Mouse (Mus musculus) macrophage (primary cell): Measurements from ENCODE around the gene Pqlc3. TPM values are rescaled to one million over a fixed set of nuclear protein-coding genes. Genes with fewer than 3 reads are reported as not detected.

Experiments used
- H3K27ac ChIP-seq: fragments of 350-480 bp; formaldehyde crosslinking; 2 replicates; pipeline ENCODE4 v1.9.0; 2021
- H3K36me3 ChIP-seq: fragments of 350-480 bp; formaldehyde crosslinking; 2 replicates; pipeline ENCODE4 v1.9.0; 2021; ENCODE audit errors: inconsistent target
- H3K4me3 ChIP-seq: fragments of 350-480 bp; formaldehyde crosslinking; 2 replicates; pipeline ENCODE4 v1.9.0; 2021; ENCODE audit errors: inconsistent target
- H3K79me2 ChIP-seq: fragments of 350-480 bp; formaldehyde crosslinking; 2 replicates; pipeline ENCODE4 v1.9.0; 2021; ENCODE audit errors: inconsistent target
- WGBS: methylation state at CpG from one replicate; pipeline ENCODE4 v1.1.7; 2026; ENCODE audit warnings: inconsistent platforms; ENCODE audit not compliant: missing documents; 5-methylcytosine and 5-hydroxymethylcytosine counted together
- polyA plus RNA-seq: library from polyadenylated mRNA; stranded (reverse); fragments of 250-400 nt; gene quantifications from 3 replicates; pipeline ENCODE4 v1.2.4, GENCODE M21; 2018; ENCODE audit warnings: inconsistent platforms
- total RNA-seq, 78 experiments: library from RNA; depleted of rRNA; stranded (reverse); fragments of 250-400 nt; gene quantifications; 1 replicate in 9 of 78; 2 replicates in 24 of 78; 3 replicates in 43 of 78; 4 replicates in 2 of 78; pipeline ENCODE4 v1.2.4; 2018; ENCODE audit warnings: inconsistent platforms in 56 of 78

Gene Pqlc3
- total RNA-seq (2018; cell fraction: chromatin; rRNA removed): 10 to 100 TPM in 19 of 26 experiments, 1 to 10 TPM in 7; 2.6 to 59.2 (median 20.9) TPM
- total RNA-seq (2018; cell fraction: cytosol; rRNA removed): 100 to 1,000 TPM in 2 of 26 experiments, 10 to 100 TPM in 24; 71.1 to 110 (median 84.3) TPM
- 100 to 1,000 TPM in 2 of 26 experiments, 10 to 100 TPM in 24; 19.7 to 125 (median 49.3) TPM for total RNA-seq (2018; cell fraction: nucleus; rRNA removed)
- polyA plus RNA-seq: 83.0 to 111 TPM (median 90.5 TPM) in 3 replicates

DNA sequence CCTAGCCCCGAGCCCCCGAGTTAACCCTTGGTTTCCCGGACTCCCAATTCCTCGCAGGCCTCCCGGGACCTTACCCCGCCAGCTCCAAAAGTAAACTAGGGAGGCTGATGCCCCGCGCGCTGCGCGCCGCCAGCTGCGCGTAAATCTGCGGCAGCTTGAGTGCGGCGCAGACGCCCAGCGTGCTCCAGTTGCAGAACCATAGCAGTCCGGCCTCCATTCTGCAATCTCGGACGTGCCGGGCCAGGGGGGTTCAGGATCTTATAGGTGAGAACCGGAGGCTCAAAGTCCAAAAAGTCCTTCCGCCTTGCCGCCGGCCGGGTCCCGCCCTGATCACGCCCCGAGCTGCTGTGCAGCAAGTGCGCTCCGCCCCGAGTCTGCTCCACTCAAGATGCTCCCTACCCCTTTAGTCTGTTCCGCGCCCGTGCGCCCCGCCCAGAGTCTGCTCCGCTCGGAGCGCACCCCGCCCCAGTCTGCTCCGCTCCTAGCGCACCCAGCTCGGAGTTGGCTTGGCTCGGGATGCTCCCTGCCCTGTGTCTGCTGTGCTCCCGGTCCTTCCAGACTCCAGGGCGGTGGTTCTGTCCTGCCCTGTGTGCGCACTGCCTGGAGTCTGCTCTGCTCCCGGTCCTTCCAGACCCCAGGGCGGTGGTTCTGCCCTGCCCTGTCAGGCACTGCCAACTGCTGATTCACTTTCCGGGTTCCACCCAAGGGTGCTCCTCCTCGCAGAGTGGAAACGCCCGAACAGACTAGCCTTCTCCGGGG, at the start of gene Pqlc3:
Pqlc3 (minus strand) TSS at position 670 of the 759 bp plus-strand sequence.
- peak within 1 kb of the TSS; percentile 87 for H3K27ac ChIP-seq
- H3K36me3 ChIP-seq: peaks cover 23% of the 10 kb centered on the region
- peaks cover 20% of the 10 kb centered on the region for H3K79me2 ChIP-seq
- peak within 1 kb of the TSS; percentile 75 for H3K4me3 ChIP-seq
- WGBS: 0% methylated on average over 56 of the region's 57 CpGs

DNA sequence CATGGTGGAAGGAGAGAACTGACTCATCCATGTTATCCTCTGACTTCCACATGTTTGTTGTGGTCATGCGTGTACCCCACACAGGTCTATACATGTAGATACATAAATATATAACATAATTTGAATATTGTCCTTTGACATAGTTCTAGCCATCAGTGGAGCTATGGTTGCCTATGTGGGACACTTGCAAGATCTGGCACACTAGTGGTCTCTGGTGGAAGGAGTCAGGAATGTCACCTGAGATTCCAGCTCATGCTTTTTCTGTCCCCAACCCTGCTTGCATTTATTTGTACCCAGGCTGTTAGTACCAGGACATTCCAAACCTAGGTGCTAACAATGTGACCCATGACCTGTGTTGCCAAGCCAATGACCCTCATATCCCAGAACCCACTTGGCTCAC, 49.6 kb upstream of the Pqlc3 start:
- Histone ChIP-seq H3K79me2 (no peaks in the 10 kb centered on the region), H3K27ac (no peak overlapping the region), H3K36me3 (no peaks in the 10 kb centered on the region), H3K4me3 (no peak overlapping the region)
- WGBS: 100% methylated on average over 1 of the region's 1 CpGs

DNA sequence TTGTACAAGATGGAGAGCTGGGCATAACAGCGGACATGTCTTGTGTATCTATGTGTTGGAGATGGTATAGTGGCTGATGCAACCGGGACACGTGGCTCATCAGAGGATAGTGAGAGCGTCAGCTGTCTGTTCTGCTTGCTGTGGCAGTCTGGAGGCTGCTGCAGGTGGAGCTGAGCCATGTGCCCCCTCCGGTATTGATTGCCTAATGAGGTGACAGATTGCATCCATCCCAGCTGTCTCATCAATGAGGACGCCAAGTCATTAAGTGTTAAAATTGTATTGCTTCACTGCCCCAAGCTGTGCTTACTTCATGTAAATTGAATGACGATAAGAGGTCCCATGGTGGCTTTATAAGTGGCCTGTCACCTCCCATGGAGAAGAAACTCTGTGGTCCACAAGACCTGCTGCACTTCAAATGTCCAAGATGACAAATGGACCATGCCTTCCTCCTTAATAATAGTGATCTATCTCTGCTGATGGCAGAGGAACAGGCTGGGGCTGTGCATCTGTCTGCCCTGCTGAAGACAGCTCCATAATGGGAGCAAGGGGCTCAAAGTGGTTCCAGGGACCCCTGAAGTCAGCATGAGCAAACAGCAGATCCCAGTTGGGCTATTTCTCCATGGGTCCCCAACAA, 48.9 kb upstream of the Pqlc3 start:
- H3K79me2 ChIP-seq: no peaks in the 10 kb centered on the region
- WGBS: 83% methylated on average over 7 of the region's 7 CpGs

DNA sequence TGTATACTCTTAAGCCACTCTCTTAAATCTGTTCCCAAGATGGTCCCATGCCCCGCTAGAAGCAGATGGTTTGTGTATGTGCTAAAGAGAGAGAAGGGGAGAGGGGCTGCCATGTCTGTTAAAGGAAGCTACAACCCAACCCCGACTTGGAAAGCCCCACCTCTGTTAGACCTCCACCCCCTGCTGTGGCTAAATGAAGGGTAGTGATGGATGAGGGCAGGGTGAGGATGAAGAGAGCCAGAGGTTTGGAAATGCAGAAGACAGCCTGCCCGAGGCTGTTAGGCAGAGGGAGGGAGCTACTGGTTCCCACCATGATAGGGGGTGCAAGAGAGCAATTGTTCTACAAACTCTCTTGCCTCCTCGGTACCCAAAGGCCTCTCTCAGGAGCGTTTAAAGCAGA, 43.1 kb upstream of the Pqlc3 start:
- Histone ChIP-seq H3K27ac (no peak overlapping the region), H3K4me3 (no peak overlapping the region), H3K79me2 (no peaks in the 10 kb centered on the region), H3K36me3 (no peaks in the 10 kb centered on the region)
- WGBS: 55% methylated on average over 5 of the region's 5 CpGs

More for the DNA sequence above, 48.9 kb upstream of the Pqlc3 start:
- Histone ChIP-seq H3K4me3 (no peak overlapping the region), H3K27ac (no peak overlapping the region), H3K36me3 (no peaks in the 10 kb centered on the region)

DNA sequence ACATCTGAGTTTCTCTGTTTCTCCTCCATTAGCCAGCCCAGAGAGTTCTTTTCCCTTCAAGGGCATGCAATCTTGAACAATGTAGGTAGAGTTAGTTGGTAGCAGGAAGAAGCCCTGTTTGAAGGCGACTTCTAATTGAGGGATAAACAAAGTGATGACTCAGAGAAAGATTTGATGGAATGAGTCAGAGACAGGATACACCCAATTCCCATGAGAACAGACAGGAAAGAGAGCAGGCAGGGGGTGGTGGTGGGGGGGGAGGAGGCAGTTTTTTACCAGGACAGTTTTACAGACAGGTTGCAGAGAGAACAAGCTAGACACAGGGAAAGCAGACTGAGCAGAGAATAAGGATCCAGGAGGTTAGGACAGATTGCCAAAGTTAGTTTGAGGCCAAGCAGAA, 40.4 kb upstream of the Pqlc3 start:
- no peaks in the 10 kb centered on the region for H3K79me2 ChIP-seq
- no peaks in the 10 kb centered on the region for H3K36me3 ChIP-seq
- H3K27ac ChIP-seq: no peak overlapping the region
- H3K4me3 ChIP-seq: no peak overlapping the region
- WGBS: 70% methylated on average over 1 of the region's 1 CpGs

DNA sequence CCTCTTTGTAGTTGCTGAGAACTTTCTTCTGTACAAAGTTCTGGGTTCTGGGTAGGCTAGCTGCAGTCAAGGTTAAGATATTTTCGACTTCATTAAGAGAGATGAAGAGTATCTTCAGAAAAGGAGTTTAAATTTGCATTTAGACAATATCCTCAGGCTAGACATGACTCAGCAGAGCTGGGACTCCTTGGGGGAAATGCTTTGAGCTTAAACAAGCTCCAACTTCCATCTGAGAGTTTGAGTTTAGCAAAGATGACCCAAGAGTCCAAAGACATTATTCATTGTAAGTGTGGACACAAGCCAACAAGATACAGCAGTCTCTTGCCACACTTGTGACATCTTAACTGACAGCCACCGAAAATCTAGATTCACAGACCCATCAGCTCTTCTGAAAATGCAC, 39.2 kb upstream of the Pqlc3 start:
- Histone ChIP-seq H3K79me2 (no peaks in the 10 kb centered on the region), H3K4me3 (no peak overlapping the region), H3K27ac (no peak overlapping the region), H3K36me3 (no peaks in the 10 kb centered on the region)
- 57% methylated on average over 2 of the region's 2 CpGs for WGBS

DNA sequence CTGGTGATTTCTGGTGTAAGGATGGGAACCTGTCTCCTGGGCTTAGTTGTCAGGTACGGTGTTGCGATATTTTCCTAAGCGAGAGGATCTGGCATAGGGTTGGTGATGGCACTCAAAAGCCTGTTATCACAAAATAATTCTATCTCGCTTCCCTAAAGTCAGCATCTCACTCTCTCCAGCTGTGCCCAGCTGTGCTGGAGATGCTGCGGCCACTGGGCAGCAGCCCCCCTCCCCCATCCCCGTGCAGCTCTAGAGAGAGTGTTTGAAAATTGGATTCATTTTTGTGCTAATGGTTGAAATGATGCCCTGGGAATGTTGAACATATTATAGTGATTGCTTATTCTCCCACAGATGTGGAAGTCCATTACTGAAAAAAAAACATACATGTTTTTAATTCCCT, 38.0 kb upstream of the Pqlc3 start:
- H3K79me2 ChIP-seq: no peaks in the 10 kb centered on the region
- WGBS: 94% methylated on average over 6 of the region's 6 CpGs
- no peaks in the 10 kb centered on the region for H3K36me3 ChIP-seq
- H3K27ac ChIP-seq: no peak overlapping the region
- no peak overlapping the region for H3K4me3 ChIP-seq

DNA sequence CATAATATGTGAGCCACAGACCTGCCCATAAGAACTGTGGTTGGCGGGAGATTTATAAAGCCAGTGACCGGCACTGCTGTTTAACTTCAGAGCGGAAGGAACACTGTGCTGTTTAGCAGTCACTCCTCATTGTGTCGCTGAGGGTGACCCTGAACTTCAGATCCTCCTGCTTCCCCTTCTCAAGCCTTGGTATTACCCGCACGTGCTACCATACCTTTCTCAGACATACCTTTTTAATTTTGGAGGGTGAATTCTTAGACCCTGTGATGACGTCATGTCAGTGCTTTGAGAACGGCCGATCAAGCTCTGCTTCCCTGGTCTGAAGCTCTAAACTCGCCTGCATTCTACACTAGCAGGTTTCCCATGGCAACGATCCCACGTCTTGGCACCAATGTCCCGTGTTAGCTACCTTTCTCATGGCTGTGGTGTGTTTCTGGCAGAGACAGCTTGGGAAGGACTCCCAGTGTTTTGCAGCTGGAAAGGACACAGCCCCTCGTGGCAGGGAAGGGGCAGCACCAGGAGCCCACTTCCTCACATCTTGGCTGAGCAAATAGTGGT, 36.9 kb upstream of the Pqlc3 start:
- WGBS: 53% methylated on average over 13 of the region's 14 CpGs
- no peaks in the 10 kb centered on the region for H3K79me2 ChIP-seq
- no peak overlapping the region for H3K27ac ChIP-seq
- no peaks in the 10 kb centered on the region for H3K36me3 ChIP-seq
- no peak overlapping the region for H3K4me3 ChIP-seq

DNA sequence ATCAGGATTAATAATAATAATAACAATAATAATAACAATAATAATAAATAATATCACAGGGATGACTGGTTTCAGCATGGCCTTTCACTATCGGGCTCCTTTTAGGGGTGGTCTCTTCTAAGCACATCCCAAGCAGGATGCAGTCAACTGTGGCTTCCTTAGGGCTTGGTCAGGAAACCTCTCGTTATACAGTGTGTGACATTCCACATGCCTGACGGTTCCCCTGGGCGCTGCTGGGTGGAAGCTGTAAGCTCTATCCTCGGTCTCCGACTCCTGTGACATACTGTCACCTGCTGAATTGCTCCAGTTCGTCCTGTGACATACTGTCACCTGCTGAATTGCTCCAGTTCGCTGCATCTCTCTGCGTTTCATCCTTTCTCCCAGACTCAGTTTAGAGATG, 36.3 kb upstream of the Pqlc3 start:
- no peaks in the 10 kb centered on the region for H3K79me2 ChIP-seq
- no peaks in the 10 kb centered on the region for H3K36me3 ChIP-seq
- 79% methylated on average over 9 of the region's 9 CpGs for WGBS
- no peak overlapping the region for H3K4me3 ChIP-seq
- H3K27ac ChIP-seq: no peak overlapping the region

DNA sequence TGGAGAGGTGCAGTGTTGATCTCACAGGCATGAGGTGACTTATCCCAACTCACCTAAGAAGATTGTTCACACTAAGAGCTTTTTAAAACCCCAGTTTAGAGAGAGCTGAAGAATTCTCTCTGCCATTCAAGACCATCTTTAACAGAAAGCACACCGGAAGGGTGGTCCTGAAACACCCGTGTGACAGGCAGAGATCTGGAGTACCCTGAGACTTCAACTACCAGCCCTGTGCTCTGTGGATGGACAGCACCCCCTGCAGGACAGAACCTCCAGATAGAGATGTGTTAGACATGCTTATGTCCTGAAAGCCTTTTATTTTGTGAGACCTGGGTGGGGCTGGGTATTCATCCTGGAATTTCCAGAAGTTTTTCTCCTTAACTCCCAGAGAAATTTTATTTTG, 34.9 kb upstream of the Pqlc3 start:
- Histone ChIP-seq H3K79me2 (no peaks in the 10 kb centered on the region), H3K27ac (no peak overlapping the region), H3K36me3 (no peaks in the 10 kb centered on the region), H3K4me3 (no peak overlapping the region)
- 41% methylated on average over 2 of the region's 2 CpGs for WGBS

DNA sequence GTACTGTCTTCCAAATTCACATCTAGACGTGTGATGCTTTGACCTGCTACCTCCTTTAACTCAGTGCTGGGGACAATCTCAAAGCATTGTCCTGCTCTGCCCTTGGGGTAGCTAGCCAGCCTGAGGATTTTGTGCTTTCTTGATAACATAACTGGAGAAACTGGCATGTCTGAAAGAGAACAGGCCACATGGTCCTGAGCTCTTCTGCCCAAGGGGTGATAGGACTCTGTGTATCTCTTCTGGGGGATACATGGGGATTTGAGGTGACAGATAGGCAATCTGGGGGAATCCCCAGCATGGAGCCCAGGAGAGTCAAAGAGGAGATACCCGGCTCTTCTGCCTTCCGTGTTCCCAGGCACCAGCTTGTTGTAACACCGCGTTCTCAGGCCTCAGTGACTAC, 34.5 kb upstream of the Pqlc3 start:
- Histone ChIP-seq H3K36me3 (no peaks in the 10 kb centered on the region), H3K27ac (no peak overlapping the region), H3K4me3 (no peak overlapping the region), H3K79me2 (no peaks in the 10 kb centered on the region)
- 94% methylated on average over 5 of the region's 5 CpGs for WGBS

DNA sequence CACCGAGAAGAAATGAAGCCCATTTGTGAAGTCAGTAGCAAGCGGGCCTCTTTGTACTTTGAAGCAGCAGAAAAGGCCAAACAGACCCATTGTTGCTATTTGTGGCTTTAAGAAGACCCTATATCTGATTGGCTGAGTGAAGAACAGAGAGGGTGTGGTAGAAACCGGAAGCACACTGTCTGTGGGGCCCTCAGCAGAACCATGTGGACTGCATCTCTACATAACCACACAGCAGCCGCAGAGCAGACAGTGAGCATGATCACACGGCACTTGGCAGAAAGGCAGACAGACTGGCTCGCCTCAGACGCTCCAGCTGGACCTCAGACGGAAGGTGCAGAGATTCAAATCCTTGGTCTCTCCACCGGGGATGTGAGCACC, 33.2 kb upstream of the Pqlc3 start:
- H3K36me3 ChIP-seq: no peaks in the 10 kb centered on the region
- no peaks in the 10 kb centered on the region for H3K79me2 ChIP-seq
- no peak overlapping the region for H3K27ac ChIP-seq
- no peak overlapping the region for H3K4me3 ChIP-seq
- 75% methylated on average over 9 of the region's 9 CpGs for WGBS

DNA sequence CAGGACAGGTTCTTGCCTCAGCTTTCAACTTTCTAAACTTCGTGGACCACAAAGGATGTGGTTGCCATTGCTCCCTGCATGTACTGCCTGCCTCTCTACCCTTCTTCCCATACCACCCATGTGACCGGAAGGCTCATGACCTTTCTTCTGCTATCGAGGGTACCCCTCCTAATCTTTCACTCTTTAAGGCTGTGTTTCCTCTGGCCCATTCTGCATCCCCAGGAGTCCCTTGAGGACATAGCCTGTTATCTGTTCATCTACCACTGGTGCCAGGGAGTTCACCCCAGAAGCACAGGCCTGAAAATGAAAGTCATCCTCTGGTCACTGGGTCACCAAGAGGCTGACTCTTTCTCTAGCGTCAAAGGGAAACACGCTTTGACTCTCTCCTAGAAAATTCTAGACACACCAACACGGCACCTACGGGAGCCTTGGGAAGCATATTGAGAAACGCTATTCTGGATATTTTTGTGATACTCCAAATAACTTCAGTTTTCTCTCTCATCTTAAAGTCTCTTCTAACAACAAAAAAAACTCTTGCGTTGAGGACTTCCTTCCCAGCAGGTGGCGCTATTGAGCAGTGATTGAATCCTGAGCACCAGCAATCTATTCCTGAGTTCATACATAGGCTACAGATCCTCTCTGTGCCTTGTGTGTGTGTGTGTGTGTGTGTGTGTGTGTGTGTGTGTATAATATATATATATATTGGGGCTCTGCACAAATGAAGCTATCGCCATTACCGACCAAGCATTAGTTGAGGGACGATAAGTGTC, 32.7 kb upstream of the Pqlc3 start:
- no peaks in the 10 kb centered on the region for H3K79me2 ChIP-seq
- peak overlapping the region; percentile 12; the same call in 1 of the 2 replicates for H3K4me3 ChIP-seq
- no peaks in the 10 kb centered on the region for H3K36me3 ChIP-seq
- WGBS: 24% methylated on average over 13 of the region's 13 CpGs
- no peak overlapping the region for H3K27ac ChIP-seq

DNA sequence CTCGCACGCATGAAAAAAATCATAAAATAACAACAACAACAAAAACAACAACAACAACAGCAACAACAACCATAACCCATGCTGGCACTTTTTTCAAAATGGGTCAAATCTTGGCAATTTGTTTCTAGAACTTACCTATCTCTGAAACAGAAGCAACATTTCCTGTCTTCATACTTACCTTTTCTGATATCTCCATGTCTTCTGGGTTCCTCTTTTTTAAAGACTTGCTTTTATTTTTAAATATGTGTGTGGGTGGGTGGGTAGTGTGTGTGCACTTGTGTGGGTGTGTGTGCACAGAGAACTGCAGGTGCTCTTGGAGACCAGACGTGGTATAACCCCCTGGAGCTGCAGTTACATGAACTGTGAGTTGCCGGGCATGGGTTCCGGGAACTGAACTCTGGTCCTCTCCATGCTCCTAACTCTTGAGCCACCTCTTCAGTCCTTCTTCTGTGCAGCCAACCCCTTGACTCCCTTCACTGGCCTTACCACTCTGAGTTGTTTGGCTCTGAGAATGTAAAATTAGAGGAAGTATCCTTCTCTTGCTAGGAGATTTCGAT, 24.4 kb upstream of the Pqlc3 start:
- Histone ChIP-seq H3K27ac (no peak overlapping the region), H3K36me3 (no peaks in the 10 kb centered on the region), H3K79me2 (no peaks in the 10 kb centered on the region), H3K4me3 (no peak overlapping the region)
- WGBS: 79% methylated on average over 6 of the region's 6 CpGs
